Mouse (Mus musculus) T-helper 2 cell (primary cell): ENCODE data around the gene Pdap1.
"Not testable (repeated sequence)": the region's sequence is repeated elsewhere in the genome, so short reads cannot be mapped to it uniquely, and the experiment has no call there.

ENCODE experiments used
- in situ Hi-C: fragments of 300-600 bp; cut with MboI, MseI; formaldehyde crosslinking; loops from one replicate; pipeline ENCODE4 v1.15.1; 2025; ENCODE audit warnings: high pct_unique_total_duplicates

The Pdap1 gene

GRCm38 (mm10) chr5:145119385-145119784 lies 20.7 kb downstream of the Pdap1 start:
- in situ Hi-C loops, result no loop called here

GRCm38 (mm10) chr5:145118461-145118860 lies 21.6 kb downstream of the Pdap1 start:
- in situ Hi-C loops, result no loop called here

- in situ Hi-C loops, result no loop called here
These were observed 22.0 kb downstream of the Pdap1 start for GRCm38 (mm10) chr5:145118005-145118404.

GRCm38 (mm10) chr5:145116916-145117315 lies 23.1 kb downstream of the Pdap1 start:
- in situ Hi-C loops, result no loop called here

GRCm38 (mm10) chr5:145116316-145116715 lies 23.7 kb downstream of the Pdap1 start:
- in situ Hi-C loops, result no loop called here

GRCm38 (mm10) chr5:145115736-145116135 lies 24.3 kb downstream of the Pdap1 start:
- in situ Hi-C loops, result no loop called here

- in situ Hi-C loops, result no loop called here
These were observed 25.2 kb downstream of the Pdap1 start for GRCm38 (mm10) chr5:145114606-145115473.

- in situ Hi-C loops, result no loop called here
These were observed 25.9 kb downstream of the Pdap1 start, which contains the start of gene Arpc1b for GRCm38 (mm10) chr5:145114071-145114605. TSS of gene Arpc1b (plus strand) at chr5:145114215.

- in situ Hi-C loops, result no loop called here
These were observed 26.6 kb downstream of the Pdap1 start for GRCm38 (mm10) chr5:145113416-145113815.

GRCm38 (mm10) chr5:145112566-145112965 lies 27.5 kb downstream of the Pdap1 start:
- in situ Hi-C loops, result no loop called here

- in situ Hi-C loops, result no loop called here
These were observed 29.6 kb downstream of the Pdap1 start for GRCm38 (mm10) chr5:145110401-145110800.

GRCm38 (mm10) chr5:145105694-145106275 lies 34.3 kb downstream of the Pdap1 start:
- in situ Hi-C loops, result no loop called here

GRCm38 (mm10) chr5:145104328-145104727 lies 35.7 kb downstream of the Pdap1 start:
- in situ Hi-C loops, result no loop called here

GRCm38 (mm10) chr5:145102706-145103105 lies 37.3 kb downstream of the Pdap1 start:
- in situ Hi-C loops, result no loop called here

- in situ Hi-C loops, result not testable (repeated sequence)
These were observed 38.6 kb downstream of the Pdap1 start for GRCm38 (mm10) chr5:145101451-145101850.

- in situ Hi-C loops, result no loop called here
These were observed 39.1 kb downstream of the Pdap1 start for GRCm38 (mm10) chr5:145100960-145101359.

GRCm38 (mm10) chr5:145098340-145098821 lies 41.7 kb downstream of the Pdap1 start:
- in situ Hi-C loops, result no loop called here

- in situ Hi-C loops, result no loop called here
These were observed 43.8 kb downstream of the Pdap1 start for GRCm38 (mm10) chr5:145096195-145096594.

- in situ Hi-C loops, result no loop called here
These were observed 50.2 kb downstream of the Pdap1 start for GRCm38 (mm10) chr5:145089878-145090277.

- in situ Hi-C loops, result no loop called here
These were observed 51.9 kb downstream of the Pdap1 start for GRCm38 (mm10) chr5:145088186-145088585.

- in situ Hi-C loops, result no loop called here
These were observed 55.2 kb downstream of the Pdap1 start for GRCm38 (mm10) chr5:145084822-145085221.

- in situ Hi-C loops, result no loop called here
These were observed 56.2 kb downstream of the Pdap1 start, which contains the start of the genes Arpc1a and Kpna7 for GRCm38 (mm10) chr5:145083632-145084451. TSS of gene Arpc1a (plus strand) at chr5:145083830. TSS of gene Kpna7 (minus strand) at chr5:145084030.
